Mouse (Mus musculus) cerebellum, adult 9-10 months (tissue): Measurements from ENCODE around the gene March7.
A peak's percentile ranks its signal among the peaks of the same experiment; 100 is the strongest.

ENCODE experiments used
- DNase-seq: peaks from one replicate; pipeline ENCODE4 v3.0.0; 2022

The March7 gene

GRCm38 (mm10) chr2:60216547-60217153 is 7.0 kb downstream of the March7 start:
- no peak for DNase-seq

- DNase-seq: no peak
Measured at GRCm38 (mm10) chr2:60217620-60218019, 7.9 kb downstream of the March7 start.

- DNase-seq: peak; percentile 50
Measured at GRCm38 (mm10) chr2:60221236-60221635, 11.5 kb downstream of the March7 start.

GRCm38 (mm10) chr2:60221954-60222353 is 12.3 kb downstream of the March7 start:
- no peak for DNase-seq

GRCm38 (mm10) chr2:60223489-60223888 is 13.8 kb downstream of the March7 start:
- DNase-seq: no peak

GRCm38 (mm10) chr2:60228470-60228869 is 18.8 kb downstream of the March7 start:
- DNase-seq: no peak

GRCm38 (mm10) chr2:60230361-60230760 is 20.7 kb downstream of the March7 start:
- no peak for DNase-seq

- no peak for DNase-seq
Measured at GRCm38 (mm10) chr2:60233147-60233546, 23.5 kb downstream of the March7 start.

GRCm38 (mm10) chr2:60234506-60234905 is 24.8 kb downstream of the March7 start:
- no peak for DNase-seq

GRCm38 (mm10) chr2:60252782-60253181 is 43.1 kb downstream of the March7 start:
- no peak for DNase-seq

- no peak for DNase-seq
Measured at GRCm38 (mm10) chr2:60253506-60253905, 43.8 kb downstream of the March7 start.

- no peak for DNase-seq
Measured at GRCm38 (mm10) chr2:60256751-60257150, 47.1 kb downstream of the March7 start.

- no peak for DNase-seq
Measured at GRCm38 (mm10) chr2:60259186-60259585, 49.5 kb downstream of the March7 start.

- no peak for DNase-seq
Measured at GRCm38 (mm10) chr2:60260621-60261350, 51.1 kb downstream of the March7 start.

GRCm38 (mm10) chr2:60267567-60267966 is 57.9 kb downstream of the March7 start:
- DNase-seq: no peak

GRCm38 (mm10) chr2:60269856-60270479 is 60.3 kb downstream of the March7 start:
- DNase-seq: no peak

- DNase-seq: no peak
Measured at GRCm38 (mm10) chr2:60278627-60279026, 68.9 kb downstream of the March7 start.

- DNase-seq: no peak
Measured at GRCm38 (mm10) chr2:60282625-60283024, 72.9 kb downstream of the March7 start.

- DNase-seq: no peak
Measured at GRCm38 (mm10) chr2:60283208-60283750, 73.6 kb downstream of the March7 start.

GRCm38 (mm10) chr2:60283751-60284466 is 74.2 kb downstream of the March7 start:
- DNase-seq: peak; percentile 9

- DNase-seq: no peak
Measured at GRCm38 (mm10) chr2:60284467-60284821, 74.8 kb downstream of the March7 start, which contains the start of gene Cd302. Cd302 (minus strand) TSS chr2:60284488.

- DNase-seq: no peak
Measured at GRCm38 (mm10) chr2:60285107-60285617, 75.5 kb downstream of the March7 start.

- no peak for DNase-seq
Measured at GRCm38 (mm10) chr2:60288606-60289005, 78.9 kb downstream of the March7 start.
